Mouse (Mus musculus): ENCODE results near the gene Csnk2a2.

The Csnk2a2 gene

DNA sequence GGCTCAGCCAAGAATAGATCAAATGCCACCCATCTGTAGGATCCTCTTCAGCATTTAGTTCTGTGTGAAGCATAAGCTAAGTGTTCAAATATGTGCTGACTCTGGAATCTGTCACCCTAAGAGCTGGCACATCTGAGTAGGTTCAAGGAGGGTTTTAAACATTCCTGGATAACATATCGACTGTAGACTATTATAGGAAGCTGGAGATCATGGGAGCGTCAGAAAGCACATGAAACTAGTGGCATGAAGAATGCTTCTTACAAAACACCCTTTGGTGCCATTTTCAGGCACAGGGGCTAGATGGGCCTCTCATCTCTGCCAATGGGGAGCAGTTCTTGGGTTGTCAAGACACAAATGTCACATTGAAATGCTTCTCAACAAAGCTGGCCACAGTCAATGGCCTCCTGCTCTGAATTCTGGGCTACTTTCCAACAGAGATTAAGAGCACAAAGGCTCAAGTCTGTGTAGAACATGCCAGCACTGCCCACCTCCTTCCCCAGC, 63.0 kb downstream of the Csnk2a2 start:
- peak; percentile 82 for DNase-seq (ENCODE audit: low read depth, low spot score)

DNA sequence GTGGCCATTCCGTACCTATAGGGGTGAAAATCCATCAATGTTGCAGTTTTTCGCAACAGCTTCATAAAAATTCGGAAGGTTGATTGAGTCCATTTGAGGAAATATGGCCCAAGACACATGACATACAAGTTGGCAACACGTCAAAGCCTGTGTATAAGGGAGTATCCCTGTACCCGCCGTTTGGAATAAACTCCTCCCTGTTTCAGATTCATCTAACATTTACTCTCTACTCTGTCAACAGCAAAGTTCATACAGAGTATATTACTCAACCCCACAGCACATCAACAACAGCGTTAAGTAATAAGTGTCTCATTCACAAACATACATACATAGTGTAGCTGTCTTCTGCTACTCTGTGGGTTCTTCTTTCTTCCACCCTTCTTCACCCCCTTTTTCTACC, 65.2 kb downstream of the Csnk2a2 start:
- DNase-seq (ENCODE audit: low read depth, low spot score), result no peak

DNA sequence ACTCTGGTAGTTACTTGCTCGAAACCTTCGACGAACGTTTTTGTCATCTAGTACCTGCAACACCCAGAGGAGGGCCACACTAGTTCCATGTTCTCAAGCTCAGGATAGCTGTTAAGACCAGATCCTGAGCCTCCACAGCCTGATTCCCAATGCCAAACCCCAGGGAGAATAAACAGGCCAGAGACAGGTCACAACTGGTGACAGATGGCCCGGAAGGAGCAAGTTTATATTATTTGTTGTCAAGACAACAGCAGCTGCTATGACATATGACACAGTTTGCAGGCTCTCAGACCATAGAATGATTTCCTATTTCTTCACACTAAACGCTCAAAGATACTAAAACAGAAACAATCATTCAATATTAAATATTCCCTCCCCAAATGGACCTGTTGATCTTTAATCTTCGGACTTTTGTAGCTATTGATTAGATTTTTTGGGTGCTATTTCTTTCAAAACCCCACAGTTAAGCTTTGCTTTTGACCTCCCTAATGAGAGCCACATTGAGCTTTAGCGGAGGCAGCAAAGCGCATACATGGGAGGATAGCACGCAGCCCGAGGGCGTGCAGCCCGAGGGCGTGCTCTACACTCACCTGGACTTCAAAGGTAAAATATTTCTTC, 67.5 kb downstream of the Csnk2a2 start:
- no peak for DNase-seq (ENCODE audit: low read depth, low spot score)

DNA sequence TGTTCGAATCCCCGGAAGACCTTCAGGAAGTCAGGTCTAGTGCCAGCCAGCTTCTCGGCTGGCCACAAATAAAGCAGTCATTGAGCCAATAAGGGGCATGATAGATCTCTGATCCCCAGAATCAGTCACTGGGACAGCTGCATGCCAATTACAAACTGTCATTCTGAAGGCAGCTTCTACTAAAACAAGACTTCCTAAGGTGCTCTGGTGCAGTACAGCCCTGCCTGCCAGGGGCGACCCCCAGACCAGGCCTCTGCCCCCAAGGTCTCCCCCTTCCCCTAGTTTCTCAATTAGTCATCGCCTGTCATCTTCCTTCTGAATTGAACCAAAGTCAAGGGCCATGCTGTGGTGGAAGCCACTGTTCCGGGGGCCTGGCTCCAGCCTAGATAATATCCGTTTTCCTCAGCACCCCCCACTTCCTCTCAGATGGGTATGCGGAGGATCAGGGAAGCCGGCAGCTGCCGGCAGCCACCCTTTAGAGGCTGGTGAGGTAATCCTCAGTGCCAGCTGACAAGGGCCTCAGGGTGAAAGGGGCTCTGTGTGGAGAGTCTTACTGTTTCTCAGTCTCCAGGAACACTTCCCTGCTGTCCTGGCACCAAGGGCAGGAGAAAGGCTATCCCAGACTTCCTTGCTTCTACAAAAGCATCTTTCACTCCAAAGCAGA, 78.4 kb downstream of the Csnk2a2 start:
- DNase-seq (ENCODE audit: low read depth, low spot score), result peak; percentile 40

DNA sequence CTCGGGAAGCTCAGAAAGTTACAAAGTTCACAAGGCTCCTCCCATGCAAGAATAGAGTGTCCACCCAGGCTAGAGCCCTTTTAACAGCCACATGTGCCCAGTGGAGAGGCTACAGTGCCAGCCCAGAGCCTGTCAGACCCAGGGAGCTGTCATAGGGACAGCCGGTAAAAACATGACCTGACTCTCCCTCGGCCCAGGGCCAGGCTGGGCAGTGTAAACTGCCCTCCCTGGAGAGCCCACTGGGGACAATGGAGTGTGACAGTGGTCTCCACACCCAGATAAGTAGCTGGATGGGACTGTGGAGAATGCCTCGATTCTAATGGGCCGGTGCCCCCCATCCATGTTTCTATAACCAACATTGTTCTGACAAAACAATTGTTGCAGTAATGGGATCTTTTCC, 80.3 kb downstream of the Csnk2a2 start:
- DNase-seq (ENCODE audit: low read depth, low spot score), result no peak

DNA sequence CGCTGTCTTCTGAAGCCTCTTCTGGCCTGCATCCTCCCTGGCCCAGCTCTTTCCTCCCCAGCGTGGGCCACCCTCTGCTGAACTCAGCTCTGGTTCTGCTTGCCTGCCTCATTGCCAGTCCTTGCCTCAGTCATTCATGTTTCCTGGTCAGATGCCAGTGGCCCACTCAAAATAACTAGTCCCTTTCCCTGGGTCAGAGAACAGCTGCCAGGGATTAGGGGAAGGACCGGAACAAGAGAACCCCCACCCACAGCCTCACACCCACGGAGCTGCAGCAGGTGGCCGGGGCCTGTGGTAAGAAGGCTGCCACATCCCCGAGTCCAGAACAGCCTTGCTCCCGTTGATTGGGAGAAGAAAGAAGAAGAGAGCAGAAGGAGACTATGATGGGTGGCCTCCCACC, 88.7 kb downstream of the Csnk2a2 start:
- DNase-seq (ENCODE audit: low read depth, low spot score), result no peak

DNA sequence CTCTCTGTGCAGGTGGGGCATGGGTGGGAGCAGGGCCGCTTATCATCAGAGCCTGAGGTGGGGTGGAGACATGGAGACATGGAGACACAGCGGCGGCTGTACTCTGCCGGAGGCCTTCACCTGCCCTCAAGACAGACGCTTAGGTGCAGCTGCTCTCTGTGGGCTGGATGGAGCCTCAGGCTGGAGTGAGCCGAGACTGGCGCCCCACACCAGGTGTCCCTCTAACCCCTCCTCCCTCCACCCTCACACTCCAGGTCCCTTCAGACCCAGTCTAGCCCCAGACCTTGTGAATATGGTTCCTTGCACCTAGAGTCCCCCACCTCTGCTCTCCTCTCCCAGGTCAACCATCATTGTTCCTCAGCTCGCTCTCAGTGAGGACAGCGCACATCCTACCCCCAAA, 90.7 kb downstream of the Csnk2a2 start:
- no peak for DNase-seq (ENCODE audit: low read depth, low spot score)

DNA sequence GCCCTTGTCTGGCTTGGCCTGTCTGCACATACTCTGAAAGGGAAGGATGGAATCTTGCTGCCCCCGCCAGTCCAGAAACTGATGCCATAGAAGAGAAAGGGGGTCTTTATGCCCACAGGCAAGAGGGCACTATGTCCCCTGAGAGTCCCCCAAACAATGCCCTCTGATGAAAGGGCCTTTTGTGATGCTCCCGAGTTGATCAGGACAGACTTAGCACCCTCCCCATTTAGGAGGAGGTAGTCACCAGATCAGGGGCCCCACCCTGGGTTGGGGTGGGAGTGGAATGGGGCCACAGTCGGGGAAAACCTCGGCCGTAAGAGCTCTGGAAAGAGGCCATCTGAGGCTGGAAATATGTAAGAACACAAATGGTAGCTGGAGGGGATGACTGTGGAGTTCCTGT, 92.6 kb downstream of the Csnk2a2 start:
- DNase-seq (ENCODE audit: low read depth, low spot score), result no peak

DNA sequence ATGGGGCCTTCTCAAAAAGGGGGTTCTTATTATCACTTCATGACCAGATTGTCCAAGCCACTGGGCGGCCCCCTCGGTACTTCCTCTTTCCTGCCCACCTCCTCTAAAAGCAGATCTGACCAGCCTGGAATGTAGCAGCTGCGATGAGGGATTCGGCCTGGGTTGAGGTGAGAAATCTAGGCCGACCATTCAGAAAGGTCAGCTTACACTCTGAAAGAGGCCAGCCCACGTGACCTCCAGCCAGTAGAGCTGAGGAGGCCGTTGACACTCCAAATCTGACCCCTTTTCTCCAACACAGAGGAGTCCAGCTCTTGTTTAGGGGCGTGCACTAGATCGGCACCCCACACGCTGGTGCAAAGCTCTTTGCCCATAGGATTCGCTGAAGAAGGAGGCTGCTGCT, 93.1 kb downstream of the Csnk2a2 start:
- no peak for DNase-seq (ENCODE audit: low read depth, low spot score)
